Mouse (Mus musculus) heart, embryonic 16.5 days (tissue): ENCODE data around the gene Dst. TPM values are rescaled to one million over a fixed set of nuclear protein-coding genes. Genes with fewer than 3 reads are reported as not detected.

Experiments used
- ATAC-seq: fragments of 200-750 bp; cut with Nextera tagmentation; replicated peaks from 2 replicates; pipeline ENCODE4 v1.8.0; 2017; ENCODE audit warnings: moderate number of reproducible peaks; ENCODE audit not compliant: insufficient read depth, low FRiP score; ENCODE audit errors: extremely low read depth
- H3K27ac ChIP-seq: fragments of 300-500 bp; sonication (generic); 2 replicates; pipeline ENCODE4 v1.5.1; 2014; ENCODE audit warnings: mild to moderate bottlenecking, low read length, control low read depth, moderate library complexity
- H3K27me3 ChIP-seq: fragments of 300-500 bp; sonication (generic); 2 replicates; pipeline ENCODE4 v1.6.1; 2014; ENCODE audit warnings: low read length, mixed read lengths; ENCODE audit not compliant: control insufficient read depth, insufficient read depth
- H3K36me3 ChIP-seq: fragments of 300-500 bp; sonication (generic); 2 replicates; pipeline ENCODE4 v1.6.1; 2014; ENCODE audit not compliant: control insufficient read depth, insufficient read depth
- H3K4me1 ChIP-seq: fragments of 300-500 bp; sonication (generic); 2 replicates; pipeline ENCODE4 v1.6.1; 2014; ENCODE audit warnings: low read length, mixed read lengths; ENCODE audit not compliant: control insufficient read depth, insufficient read depth
- H3K4me2 ChIP-seq: fragments of 300-500 bp; sonication (generic); 2 replicates; pipeline ENCODE4 v1.6.1; 2014; ENCODE audit warnings: low read depth, mild to moderate bottlenecking, control low read depth, low read length
- H3K4me3 ChIP-seq: fragments of 300-500 bp; sonication (generic); 2 replicates; pipeline ENCODE4 v1.5.1; 2014; ENCODE audit warnings: mild to moderate bottlenecking, control low read depth, low read length
- H3K9ac ChIP-seq: fragments of 300-500 bp; sonication (generic); 2 replicates; pipeline ENCODE4 v1.6.1; 2014; ENCODE audit warnings: low read length, control low read depth
- H3K9me3 ChIP-seq: fragments of 300-500 bp; sonication (generic); replicated peaks from 2 replicates; pipeline ENCODE4 v1.6.1; 2016; ENCODE audit warnings: low read length; ENCODE audit not compliant: control insufficient read depth
- WGBS: fragments of 180-500 bp; shearing (Covaris S2); extraction: QIAGEN DNeasy Blood & Tissue Kit; methylation state at CpG from one replicate; pipeline ENCODE4 v1.1.7; 2014; 5-methylcytosine and 5-hydroxymethylcytosine counted together
- polyA plus RNA-seq: library from polyadenylated mRNA; unstranded; fragments of >200 nt; fragmentation: Nextera tagmentation; extraction: Ambion mirVana; gene quantifications from 2 replicates; pipeline ENCODE4 v1.2.1, GENCODE M21; 2015

The Dst gene
- polyA plus RNA-seq, 1 experiment from 2014 or later, result 23.1 TPM

DNA sequence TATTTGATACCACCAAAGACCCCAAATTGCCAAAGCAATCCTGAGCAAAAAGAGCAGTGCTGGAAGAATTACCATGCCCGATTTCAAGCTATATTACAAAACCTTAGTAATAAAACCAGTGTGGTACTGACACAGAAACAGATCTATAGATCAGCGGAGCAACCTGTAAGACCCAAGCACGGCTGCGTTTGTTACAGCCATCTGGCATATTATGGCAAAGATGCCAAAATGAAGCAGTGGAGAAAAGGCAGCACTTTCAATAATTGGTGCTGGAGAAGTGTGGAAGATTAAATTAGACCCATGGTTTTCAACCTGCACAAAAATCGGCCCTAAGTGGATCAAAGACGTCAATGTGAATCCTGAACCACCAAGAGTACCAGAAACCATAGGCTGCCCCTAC lies 47.6 kb downstream of the Dst start:
- Histone ChIP-seq H3K27me3 (no peaks in the 10 kb centered on the region), H3K4me1 (0 out of 2 replicates have a peak, but pooled peaks cover 3% of the 10 kb centered on the region), H3K9ac (no peak overlapping the region), H3K4me3 (no peak overlapping the region), H3K36me3 (no peaks in the 10 kb centered on the region), H3K9me3 (no peaks in the 10 kb centered on the region), H3K27ac (no peak overlapping the region), H3K4me2 (no peak overlapping the region)
- ATAC-seq, result no peak
- WGBS, result 92% methylated on average over 6 of the region's 6 CpGs

DNA sequence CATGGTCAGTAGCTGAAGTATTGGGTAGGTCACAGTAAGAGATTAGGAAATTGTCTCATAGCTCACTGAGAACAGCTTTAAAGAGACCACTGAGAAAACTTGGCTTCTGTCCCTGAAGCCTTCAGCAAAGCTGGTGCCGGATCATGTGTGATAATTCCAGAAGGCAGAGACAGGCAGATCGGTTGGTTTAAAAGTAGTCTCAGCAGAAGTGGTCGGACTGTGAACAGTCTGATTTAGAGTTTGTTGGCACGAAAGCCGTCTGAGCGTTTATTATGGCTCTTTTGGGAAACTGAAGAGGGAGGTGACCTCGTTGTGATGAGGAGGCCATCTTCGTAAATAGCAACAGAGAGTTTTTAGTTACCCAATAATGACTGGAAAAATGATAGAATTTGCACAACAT lies 52.4 kb downstream of the Dst start:
- Histone ChIP-seq H3K27ac (peak overlapping the region; percentile 20; the same call in 1 of the 2 replicates), H3K27me3 (no peaks in the 10 kb centered on the region), H3K9ac (no peak overlapping the region), H3K36me3 (no peaks in the 10 kb centered on the region), H3K4me1 (0 out of 2 replicates have a peak, but pooled peaks cover 6% of the 10 kb centered on the region), H3K4me2 (no peak overlapping the region), H3K9me3 (no peaks in the 10 kb centered on the region), H3K4me3 (no peak overlapping the region)
- 38% methylated on average over 8 of the region's 8 CpGs for WGBS
- ATAC-seq, result peak; percentile 29; the same call in 1 of the 2 replicates

DNA sequence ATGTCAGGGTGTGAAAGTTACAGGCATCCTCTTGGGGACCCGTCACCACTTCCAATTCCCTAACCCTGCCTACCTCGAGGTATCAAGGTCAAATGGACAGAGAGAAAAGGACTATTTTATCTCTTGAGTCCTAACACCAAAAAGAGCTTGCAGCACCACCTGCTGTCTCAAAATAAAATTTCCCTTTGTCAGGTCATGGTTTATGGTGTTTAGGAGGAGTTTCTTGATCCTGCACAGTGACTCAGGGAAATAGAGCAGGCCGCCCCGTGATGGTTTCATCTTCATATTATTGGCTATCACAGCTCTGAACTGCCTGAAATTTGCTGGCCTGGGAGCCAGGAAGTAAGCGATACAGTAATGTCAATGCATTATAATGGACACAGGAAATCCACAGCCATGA lies 56.6 kb downstream of the Dst start:
- ATAC-seq, result peak; percentile 8; the same call in 1 of the 2 replicates
- Histone ChIP-seq H3K9me3 (no peaks in the 10 kb centered on the region), H3K27me3 (no peaks in the 10 kb centered on the region), H3K36me3 (no peaks in the 10 kb centered on the region), H3K27ac (no peak overlapping the region), H3K4me1 (peaks cover 10% of the 10 kb centered on the region), H3K4me3 (no peak overlapping the region), H3K4me2 (peak overlapping the region; percentile 29; the same call in 1 of the 2 replicates), H3K9ac (0 out of 2 replicates have a peak overlapping the region, but pooled peaks have one; percentile 23)
- 29% methylated on average over 5 of the region's 5 CpGs for WGBS

DNA sequence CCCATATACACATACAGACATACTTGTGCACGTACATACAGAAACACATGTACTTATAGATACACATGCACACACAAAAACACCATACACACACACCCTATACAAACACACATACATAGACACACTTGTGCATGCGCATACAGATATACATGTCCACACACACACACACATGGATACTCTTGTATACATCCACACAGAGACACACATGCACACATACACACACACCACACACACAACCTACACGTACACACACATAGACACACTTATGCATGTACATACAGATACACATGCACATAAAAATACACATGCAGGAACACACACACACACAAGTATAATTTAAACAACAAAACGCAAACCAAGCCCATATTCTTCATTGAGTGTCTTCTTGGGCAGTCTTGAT lies 57.8 kb downstream of the Dst start:
- no peaks in the 10 kb centered on the region for H3K27me3 ChIP-seq
- no peaks in the 10 kb centered on the region for H3K36me3 ChIP-seq
- no peaks in the 10 kb centered on the region for H3K9me3 ChIP-seq
- no peak for ATAC-seq
- no peak overlapping the region for H3K4me3 ChIP-seq
- H3K4me2 ChIP-seq, result no peak overlapping the region
- no peak overlapping the region for H3K27ac ChIP-seq
- 77% methylated on average over 4 of the region's 4 CpGs for WGBS
- H3K9ac ChIP-seq, result no peak overlapping the region
- H3K4me1 ChIP-seq, result peaks cover 7% of the 10 kb centered on the region

DNA sequence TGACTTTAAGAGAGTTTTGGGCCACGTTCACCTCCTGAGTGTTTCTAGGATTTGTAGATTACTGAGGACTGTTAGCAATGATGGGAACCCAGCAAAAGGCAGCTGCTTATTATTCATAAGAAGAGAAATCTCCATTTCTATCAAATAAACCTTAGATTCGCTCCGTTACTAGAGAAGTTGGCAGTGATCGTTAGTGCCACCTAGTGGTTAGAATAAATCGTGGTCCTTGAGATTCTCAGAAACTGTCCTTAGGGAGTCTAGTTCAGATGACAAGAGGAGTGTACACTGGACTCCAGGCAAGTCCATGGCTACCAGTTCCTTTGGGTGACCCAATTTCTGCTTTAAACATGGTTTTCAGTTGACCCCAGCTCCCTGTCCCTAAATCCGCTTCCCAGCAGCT lies 58.3 kb downstream of the Dst start:
- Histone ChIP-seq H3K27ac (no peak overlapping the region), H3K36me3 (no peaks in the 10 kb centered on the region), H3K9me3 (no peaks in the 10 kb centered on the region), H3K4me1 (peaks cover 6% of the 10 kb centered on the region), H3K4me2 (peak overlapping the region; percentile 19; the same call in 1 of the 2 replicates), H3K27me3 (no peaks in the 10 kb centered on the region), H3K4me3 (no peak overlapping the region), H3K9ac (no peak overlapping the region)
- WGBS, result 23% methylated on average over 6 of the region's 6 CpGs
- ATAC-seq, result no peak

DNA sequence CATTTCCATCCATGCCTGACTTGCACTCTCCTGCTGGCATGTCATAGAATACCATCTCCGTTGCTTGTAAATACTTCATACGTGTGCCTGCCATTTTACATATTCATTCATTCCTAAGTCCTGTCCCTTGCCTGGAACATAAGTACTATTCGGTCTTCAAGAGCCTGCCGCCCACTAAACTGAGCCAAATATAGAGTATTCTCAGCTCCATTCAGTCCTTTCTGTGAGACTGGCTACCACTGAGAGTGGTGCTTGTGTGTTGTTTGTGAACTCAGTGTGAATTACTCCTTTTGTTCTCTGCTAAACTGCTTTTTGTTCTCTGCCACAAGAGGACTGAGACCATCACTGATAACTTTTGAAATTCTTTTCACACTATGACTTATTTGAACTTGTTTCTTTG lies 59.2 kb downstream of the Dst start:
- Histone ChIP-seq H3K9ac (no peak overlapping the region), H3K27me3 (no peaks in the 10 kb centered on the region), H3K4me2 (no peak overlapping the region), H3K4me1 (peaks cover 6% of the 10 kb centered on the region), H3K27ac (no peak overlapping the region), H3K36me3 (no peaks in the 10 kb centered on the region), H3K9me3 (no peaks in the 10 kb centered on the region), H3K4me3 (no peak overlapping the region)
- no peak for ATAC-seq
- 53% methylated on average over 4 of the region's 4 CpGs for WGBS

DNA sequence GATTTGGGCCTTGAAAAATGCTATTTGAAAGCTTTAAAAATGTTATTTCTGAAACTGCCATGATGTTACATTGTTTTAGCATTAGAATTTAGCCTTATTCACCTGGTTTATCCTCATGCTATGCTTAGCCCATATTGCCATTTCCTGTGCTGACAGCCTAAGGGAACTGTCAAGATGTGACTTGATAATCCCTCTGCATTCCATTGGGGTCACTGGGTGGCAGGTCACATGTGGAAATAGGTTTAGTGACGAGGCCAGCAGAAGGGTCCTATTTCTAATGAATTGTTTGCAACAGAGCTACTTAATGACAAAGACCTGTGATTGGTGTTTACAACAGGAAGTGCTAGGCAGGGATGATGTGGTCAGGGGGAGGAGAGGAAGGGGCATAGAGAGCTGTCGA lies 61.9 kb downstream of the Dst start:
- Histone ChIP-seq H3K4me1 (peaks cover 6% of the 10 kb centered on the region), H3K4me3 (no peak overlapping the region), H3K9ac (no peak overlapping the region), H3K9me3 (no peaks in the 10 kb centered on the region), H3K4me2 (no peak overlapping the region), H3K27me3 (no peaks in the 10 kb centered on the region), H3K36me3 (no peaks in the 10 kb centered on the region), H3K27ac (no peak overlapping the region)
- no peak for ATAC-seq
- WGBS, result 49% methylated on average over 2 of the region's 2 CpGs

DNA sequence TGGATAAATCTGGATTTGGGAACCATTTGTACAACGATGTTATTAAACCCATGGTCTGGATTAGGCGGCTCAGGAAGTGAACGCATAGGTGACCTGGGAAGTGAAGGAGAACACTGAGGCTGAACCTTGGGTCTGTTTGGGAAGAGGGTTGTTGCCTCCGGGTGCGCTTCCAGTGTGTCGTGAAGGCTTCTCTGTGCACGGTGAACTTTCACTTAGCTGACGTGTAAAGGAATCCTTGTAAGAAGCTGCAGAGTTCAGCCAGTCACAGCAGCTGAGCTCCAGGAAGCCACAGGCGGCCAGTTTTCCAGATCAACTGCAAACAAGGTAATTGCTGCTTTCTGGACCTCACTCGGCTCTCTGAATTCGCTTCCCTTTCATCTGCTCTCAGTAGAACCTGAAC lies 66.4 kb downstream of the Dst start:
- H3K9ac ChIP-seq, result no peak overlapping the region
- no peak overlapping the region for H3K4me2 ChIP-seq
- H3K4me3 ChIP-seq, result no peak overlapping the region
- peaks cover 2% of the 10 kb centered on the region; the same call in 1 of the 2 replicates for H3K4me1 ChIP-seq
- WGBS, result 83% methylated on average over 11 of the region's 11 CpGs
- no peak overlapping the region for H3K27ac ChIP-seq
- no peak for ATAC-seq
- H3K27me3 ChIP-seq, result no peaks in the 10 kb centered on the region
- H3K36me3 ChIP-seq, result no peaks in the 10 kb centered on the region
- H3K9me3 ChIP-seq, result no peaks in the 10 kb centered on the region

DNA sequence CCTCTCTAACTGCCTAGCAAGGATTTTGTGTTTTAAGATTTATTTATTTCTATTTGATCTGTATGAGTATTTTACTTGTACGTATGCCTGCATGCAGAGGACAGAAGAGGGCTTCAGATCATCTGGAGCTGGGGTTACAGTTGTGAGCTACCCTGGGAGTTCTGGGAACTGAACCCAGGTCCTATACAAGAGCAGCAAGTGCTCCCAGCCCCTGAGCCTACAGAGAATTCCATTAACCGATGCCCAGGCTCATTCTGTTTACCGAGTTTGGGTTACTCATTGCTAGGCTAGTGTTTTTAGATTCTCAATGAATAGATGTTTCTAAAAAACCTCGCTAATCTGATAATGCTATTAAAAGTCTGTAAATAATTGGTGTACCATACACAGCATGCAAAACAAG lies 67.3 kb downstream of the Dst start:
- no peak for ATAC-seq
- 79% methylated on average over 4 of the region's 4 CpGs for WGBS
- H3K27ac ChIP-seq, result no peak overlapping the region

More for the DNA sequence above, 67.3 kb downstream of the Dst start:
- Histone ChIP-seq H3K4me3 (no peak overlapping the region), H3K9ac (no peak overlapping the region), H3K9me3 (no peaks in the 10 kb centered on the region), H3K27me3 (no peaks in the 10 kb centered on the region), H3K36me3 (no peaks in the 10 kb centered on the region), H3K4me2 (no peak overlapping the region), H3K4me1 (no peaks in the 10 kb centered on the region)
